Mouse (Mus musculus) testis, adult 2 months (tissue): ENCODE measurements around the gene 6030468B19Rik. TPM values are rescaled to one million over a fixed set of nuclear protein-coding genes. Genes with fewer than 3 reads are reported as not detected.
A peak's percentile ranks its signal among the peaks of the same experiment; 100 is the strongest.

Source experiments
- H3K27ac ChIP-seq: fragments of 200-500 bp; 2 replicates; pipeline ENCODE4 v1.5.1; 2012; ENCODE audit warnings: low read depth, low read length; ENCODE audit not compliant: control insufficient read depth, insufficient read depth
- H3K27me3 ChIP-seq: fragments of 200-500 bp; 2 replicates; pipeline ENCODE4 v1.6.1; 2012; ENCODE audit warnings: mild to moderate bottlenecking, low read length, moderate library complexity; ENCODE audit not compliant: control insufficient read depth, insufficient read depth
- H3K36me3 ChIP-seq: fragments of 200-500 bp; 2 replicates; pipeline ENCODE4 v1.6.1; 2012; ENCODE audit warnings: mild to moderate bottlenecking, low read length; ENCODE audit not compliant: control insufficient read depth, insufficient read depth
- H3K4me1 ChIP-seq: fragments of 200-500 bp; 2 replicates; pipeline ENCODE4 v1.6.1; 2012; ENCODE audit warnings: low read length; ENCODE audit not compliant: control insufficient read depth, insufficient read depth
- H3K4me3 ChIP-seq: fragments of 200-500 bp; 2 replicates; pipeline ENCODE4 v1.5.1; 2012; ENCODE audit warnings: low read depth, mild to moderate bottlenecking, low read length, moderate library complexity, mixed read lengths; ENCODE audit not compliant: control insufficient read depth
- CTCF ChIP-seq: fragments of 200-500 bp; IDR thresholded peaks from 2 replicates; pipeline ENCODE4 v1.5.1; 2012; ENCODE audit warnings: low read depth, mild to moderate bottlenecking, inconsistent platforms, low read length, moderate library complexity; ENCODE audit not compliant: control insufficient read depth, insufficient read depth, insufficient replicate concordance
- POLR2A ChIP-seq: fragments of 200-500 bp; IDR thresholded peaks from 2 replicates; pipeline ENCODE4 v1.6.1; 2012; ENCODE audit warnings: low read depth, mild to moderate bottlenecking, inconsistent platforms, low read length, moderate library complexity; ENCODE audit not compliant: control insufficient read depth
- polyA plus RNA-seq: library from polyadenylated mRNA; depleted of rRNA; stranded (reverse); fragments of >200 nt; gene quantifications from 2 replicates; pipeline ENCODE4 v1.2.3, GENCODE M21; 2012

Gene 6030468B19Rik
- polyA plus RNA-seq, 1 experiment, result not detected

DNA sequence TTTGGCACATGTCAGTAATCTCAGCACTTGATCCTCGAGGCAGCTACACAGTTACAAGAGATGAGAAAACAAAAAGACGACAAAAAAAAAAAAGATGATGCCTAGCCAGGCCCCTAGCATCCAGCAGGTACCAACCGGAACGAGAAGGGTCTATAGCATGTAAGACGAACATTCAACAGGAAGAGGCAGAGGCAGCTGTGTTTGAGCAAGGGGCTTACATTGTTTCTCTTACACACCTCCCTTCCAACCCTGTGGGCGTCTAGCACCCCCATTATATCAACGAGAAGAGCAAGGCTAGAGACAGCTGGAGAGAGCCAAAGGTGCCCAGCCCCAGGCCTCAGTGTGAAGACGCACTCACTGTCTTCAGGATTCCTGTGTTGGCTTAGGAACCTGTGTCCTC, 29.5 kb downstream of the 6030468B19Rik start:
- H3K27ac ChIP-seq, result no peak overlapping the region
- no peaks in the 10 kb centered on the region for H3K36me3 ChIP-seq
- H3K4me3 ChIP-seq, result no peak overlapping the region
- TF ChIP-seq CTCF (no peak), POLR2A (no peak)
- no peaks in the 10 kb centered on the region for H3K27me3 ChIP-seq
- peaks cover 28% of the 10 kb centered on the region for H3K4me1 ChIP-seq

- Histone ChIP-seq H3K27ac (peak overlapping the region; percentile 84; the same call in 1 of the 2 replicates), H3K27me3 (no peaks in the 10 kb centered on the region), H3K4me3 (no peak overlapping the region), H3K4me1 (peaks cover 32% of the 10 kb centered on the region), H3K36me3 (no peaks in the 10 kb centered on the region)
- TF ChIP-seq POLR2A (no peak), CTCF (no peak)
Observed at GRCm38 (mm10) chr11:117827386-117827785, 29.9 kb downstream of the 6030468B19Rik start.

GRCm38 (mm10) chr11:117828149-117828887, 30.9 kb downstream of the 6030468B19Rik start:
- Histone ChIP-seq H3K4me3 (no peak overlapping the region), H3K4me1 (peaks cover 35% of the 10 kb centered on the region), H3K36me3 (no peaks in the 10 kb centered on the region), H3K27ac (peak overlapping the region; percentile 84), H3K27me3 (no peaks in the 10 kb centered on the region)
- TF ChIP-seq POLR2A (no peak), CTCF (no peak)

- Histone ChIP-seq H3K27ac (peak overlapping the region; percentile 84), H3K36me3 (no peaks in the 10 kb centered on the region), H3K4me3 (no peak overlapping the region), H3K27me3 (no peaks in the 10 kb centered on the region), H3K4me1 (peaks cover 35% of the 10 kb centered on the region)
- TF ChIP-seq POLR2A (no peak), CTCF (no peak)
Observed at GRCm38 (mm10) chr11:117828888-117829604, 31.6 kb downstream of the 6030468B19Rik start.

GRCm38 (mm10) chr11:117829671-117830215, 32.3 kb downstream of the 6030468B19Rik start:
- peak overlapping the region; percentile 44 for H3K27ac ChIP-seq
- peaks cover 34% of the 10 kb centered on the region for H3K4me1 ChIP-seq
- H3K27me3 ChIP-seq, result no peaks in the 10 kb centered on the region
- no peaks in the 10 kb centered on the region for H3K36me3 ChIP-seq
- no peak for TF ChIP-seq CTCF
- no peak for TF ChIP-seq POLR2A
- H3K4me3 ChIP-seq, result no peak overlapping the region

GRCm38 (mm10) chr11:117830401-117830800, 32.9 kb downstream of the 6030468B19Rik start:
- H3K27me3 ChIP-seq, result no peaks in the 10 kb centered on the region

More at GRCm38 (mm10) chr11:117830401-117830800, 32.9 kb downstream of the 6030468B19Rik start:
- peaks cover 29% of the 10 kb centered on the region for H3K4me1 ChIP-seq
- H3K4me3 ChIP-seq, result peak overlapping the region; percentile 1
- no peak for TF ChIP-seq CTCF
- TF ChIP-seq POLR2A, result no peak
- peak overlapping the region; percentile 44 for H3K27ac ChIP-seq
- no peaks in the 10 kb centered on the region for H3K36me3 ChIP-seq
